Mouse (Mus musculus): ENCODE results near the gene Dusp22. TPM values are rescaled to one million over a fixed set of nuclear protein-coding genes. Genes with fewer than 3 reads are reported as not detected.

The Dusp22 gene
- polyA plus RNA-seq, 1 experiment: 0.03 TPM

DNA sequence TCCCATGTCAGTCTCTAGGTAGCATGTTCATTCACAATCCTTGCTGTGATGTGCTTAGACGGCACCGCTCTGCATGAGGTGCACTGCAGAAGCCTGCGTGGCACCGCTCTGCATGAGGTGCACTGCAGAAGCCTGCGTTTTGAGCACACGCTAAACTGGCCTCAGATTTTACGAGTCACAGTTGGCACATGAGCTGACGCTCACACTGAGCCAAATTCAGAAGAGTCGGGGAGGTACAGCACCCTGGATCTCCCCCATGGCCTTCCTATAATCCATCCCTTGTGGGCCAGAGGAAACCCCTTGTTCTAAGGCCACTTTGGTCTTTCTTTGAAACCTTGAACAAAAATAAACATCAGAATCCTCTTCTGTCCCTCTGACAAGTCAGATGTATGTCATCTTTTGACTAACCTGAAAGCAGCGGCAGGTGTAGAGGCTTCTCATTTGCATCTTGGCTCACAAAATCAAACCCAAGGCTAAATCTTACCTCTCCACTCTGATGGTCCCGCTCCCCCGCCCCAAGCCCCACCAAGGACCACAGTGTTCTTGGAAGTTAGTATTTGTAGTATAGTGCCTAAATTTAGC, 28.3 kb downstream of the Dusp22 start:
- H3K27me3 ChIP-seq (ENCODE audit: control insufficient read depth): no peaks in the 10 kb centered on the region
- TF ChIP-seq TAL1 (IDR thresholded peaks at IDR 0.05; ENCODE audit: low read length): no peak
- no peak for TF ChIP-seq GATA1 (IDR thresholded peaks at IDR 0.05; ENCODE audit: low read length)
- no peaks in the 10 kb centered on the region for H3K4me1 ChIP-seq (ENCODE audit: control insufficient read depth)
- no peaks in the 10 kb centered on the region for H3K36me3 ChIP-seq (ENCODE audit: control insufficient read depth)
- no peaks in the 10 kb centered on the region for H3K9me3 ChIP-seq (ENCODE audit: control insufficient read depth, low read length)
- H3K4me3 ChIP-seq (replicated peaks): no peak overlapping the region

DNA sequence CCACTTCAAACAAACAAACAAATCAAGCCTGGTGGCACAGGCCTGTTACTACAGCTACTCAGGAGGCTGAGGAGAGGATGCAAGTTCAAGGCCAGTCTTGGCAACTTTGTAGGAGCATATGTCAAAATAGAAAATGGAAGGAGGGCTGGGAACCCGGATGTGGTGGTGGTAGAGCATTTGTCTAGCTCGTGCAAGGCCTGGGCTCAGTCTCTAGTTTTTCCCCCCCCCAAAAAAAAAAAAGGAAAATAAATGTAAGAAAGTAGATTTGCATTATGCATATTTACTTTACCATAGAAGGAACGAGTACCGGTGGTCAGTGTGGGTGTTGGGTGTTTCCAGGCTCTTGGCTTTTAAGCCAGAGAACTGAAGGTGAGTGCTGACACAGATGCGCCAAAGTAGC, 29.7 kb downstream of the Dusp22 start:
- H3K4me1 ChIP-seq (ENCODE audit: control insufficient read depth): no peaks in the 10 kb centered on the region
- no peak overlapping the region for H3K4me3 ChIP-seq (replicated peaks)
- no peaks in the 10 kb centered on the region for H3K9me3 ChIP-seq (ENCODE audit: control insufficient read depth, low read length)
- H3K36me3 ChIP-seq (ENCODE audit: control insufficient read depth): no peaks in the 10 kb centered on the region
- H3K27me3 ChIP-seq (ENCODE audit: control insufficient read depth): no peaks in the 10 kb centered on the region
- TF ChIP-seq TAL1 (IDR thresholded peaks at IDR 0.05; ENCODE audit: low read length) (no peak), GATA1 (IDR thresholded peaks at IDR 0.05; ENCODE audit: low read length) (no peak)

DNA sequence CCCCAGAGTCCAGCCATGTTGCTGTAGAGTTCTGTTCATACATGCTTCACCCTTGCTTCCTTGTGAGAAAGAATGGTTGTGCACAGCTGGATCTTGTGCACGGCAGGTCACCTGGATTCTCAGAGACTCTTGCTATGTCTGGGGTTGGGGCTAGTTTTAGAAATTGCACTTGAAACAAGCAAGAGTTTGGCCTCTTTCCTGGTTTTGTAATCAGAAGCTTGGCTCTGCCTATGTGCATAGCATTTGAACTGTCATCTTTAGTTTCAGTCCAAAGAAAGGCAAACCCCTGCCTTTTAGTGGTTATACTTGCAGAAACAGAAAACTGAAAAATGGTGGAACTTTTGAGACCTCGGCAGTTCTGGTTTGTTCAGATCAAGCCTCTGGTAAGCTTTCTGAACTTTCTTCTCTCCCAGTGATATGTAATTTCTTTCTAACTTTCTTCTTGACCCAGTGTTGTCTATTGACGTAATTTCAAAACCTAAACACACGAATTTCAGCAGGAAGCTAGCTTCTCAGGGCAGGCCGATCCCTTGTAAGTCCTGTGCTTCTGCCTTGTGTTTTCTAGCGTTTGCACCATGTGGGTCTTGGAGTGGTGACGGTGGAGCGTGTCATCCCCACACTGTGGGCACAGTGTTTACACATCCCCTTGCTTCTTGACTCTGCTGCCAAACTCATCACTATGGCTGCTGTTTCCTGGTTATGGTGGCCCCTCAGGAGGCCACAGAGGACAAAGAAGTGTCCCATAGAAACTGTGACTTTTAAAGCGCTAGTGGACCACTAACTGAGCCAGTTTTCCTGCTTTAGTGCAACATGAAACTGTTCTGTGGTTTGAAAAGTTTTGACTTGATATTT, 31.9 kb downstream of the Dusp22 start:
- Histone ChIP-seq H3K9me3 (ENCODE audit: control insufficient read depth, low read length) (no peaks in the 10 kb centered on the region), H3K27me3 (ENCODE audit: control insufficient read depth) (no peaks in the 10 kb centered on the region), H3K36me3 (ENCODE audit: control insufficient read depth) (no peaks in the 10 kb centered on the region), H3K4me3 (replicated peaks) (no peak overlapping the region), H3K4me1 (ENCODE audit: control insufficient read depth) (no peaks in the 10 kb centered on the region)
- TF ChIP-seq TAL1 (IDR thresholded peaks at IDR 0.05; ENCODE audit: low read length) (no peak), GATA1 (IDR thresholded peaks at IDR 0.05; ENCODE audit: low read length) (no peak)

DNA sequence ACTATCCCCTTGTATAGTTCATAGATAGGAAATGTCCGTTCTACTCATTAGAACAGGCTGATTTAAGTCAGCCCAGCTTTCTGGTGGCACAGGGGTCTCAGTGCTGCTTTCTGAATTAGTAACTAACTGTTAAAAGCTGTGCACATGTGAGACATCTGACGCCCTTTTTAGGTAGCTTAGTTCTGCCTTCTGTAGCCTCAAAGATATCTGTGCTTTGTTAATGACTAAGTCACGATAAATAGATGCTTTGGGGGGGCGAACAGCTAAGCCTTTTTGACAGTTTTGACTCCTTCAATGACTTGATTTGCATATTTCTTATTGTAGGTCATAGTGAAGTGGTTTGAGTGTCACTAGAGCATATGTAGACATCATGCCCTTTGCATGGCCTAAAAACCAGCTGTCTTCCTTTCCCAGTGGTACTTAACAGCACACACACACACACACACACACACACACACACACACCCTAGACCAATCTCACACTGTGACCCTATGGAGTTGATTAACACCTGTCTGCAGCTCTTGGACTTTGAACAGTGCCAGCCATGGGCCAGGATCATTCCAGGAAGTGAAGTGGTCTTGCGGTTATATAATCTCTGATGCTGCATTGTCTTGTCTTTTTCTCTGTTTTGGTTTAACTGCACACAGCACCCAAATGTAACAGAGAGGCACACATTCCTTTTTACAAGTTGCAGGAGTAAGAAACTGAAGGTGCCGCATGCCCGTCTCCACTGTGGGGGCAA, 33.0 kb downstream of the Dusp22 start:
- Histone ChIP-seq H3K4me3 (replicated peaks) (no peak overlapping the region), H3K27me3 (ENCODE audit: control insufficient read depth) (no peaks in the 10 kb centered on the region), H3K36me3 (ENCODE audit: control insufficient read depth) (no peaks in the 10 kb centered on the region), H3K4me1 (ENCODE audit: control insufficient read depth) (no peaks in the 10 kb centered on the region), H3K9me3 (ENCODE audit: control insufficient read depth, low read length) (no peaks in the 10 kb centered on the region)
- TF ChIP-seq TAL1 (IDR thresholded peaks at IDR 0.05; ENCODE audit: low read length) (no peak), GATA1 (IDR thresholded peaks at IDR 0.05; ENCODE audit: low read length) (no peak)

DNA sequence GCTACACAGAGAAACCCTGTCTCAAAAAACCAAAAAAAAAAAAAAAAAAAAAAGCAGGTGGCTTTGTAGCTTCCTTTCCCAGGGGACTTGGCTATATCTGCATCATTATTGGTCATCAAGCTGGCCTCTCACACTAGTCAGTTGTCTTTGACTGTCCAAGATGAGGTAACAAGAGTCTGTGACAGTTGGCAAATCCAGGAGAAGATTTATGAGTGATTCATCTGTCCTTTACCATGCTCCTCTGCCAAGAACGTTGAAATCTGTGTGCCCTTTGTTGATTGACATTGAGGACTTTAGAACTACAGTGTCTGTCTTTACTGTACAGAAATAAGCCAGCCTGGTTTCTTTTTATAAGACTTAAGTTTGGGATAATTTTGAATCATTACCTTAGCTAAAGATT, 35.4 kb downstream of the Dusp22 start:
- H3K9me3 ChIP-seq (ENCODE audit: control insufficient read depth, low read length): no peaks in the 10 kb centered on the region
- no peaks in the 10 kb centered on the region for H3K4me1 ChIP-seq (ENCODE audit: control insufficient read depth)
- TF ChIP-seq GATA1 (IDR thresholded peaks at IDR 0.05; ENCODE audit: low read length) (no peak), TAL1 (IDR thresholded peaks at IDR 0.05; ENCODE audit: low read length) (no peak)
- no peaks in the 10 kb centered on the region for H3K36me3 ChIP-seq (ENCODE audit: control insufficient read depth)
- H3K4me3 ChIP-seq (replicated peaks): no peak overlapping the region
- no peaks in the 10 kb centered on the region for H3K27me3 ChIP-seq (ENCODE audit: control insufficient read depth)

DNA sequence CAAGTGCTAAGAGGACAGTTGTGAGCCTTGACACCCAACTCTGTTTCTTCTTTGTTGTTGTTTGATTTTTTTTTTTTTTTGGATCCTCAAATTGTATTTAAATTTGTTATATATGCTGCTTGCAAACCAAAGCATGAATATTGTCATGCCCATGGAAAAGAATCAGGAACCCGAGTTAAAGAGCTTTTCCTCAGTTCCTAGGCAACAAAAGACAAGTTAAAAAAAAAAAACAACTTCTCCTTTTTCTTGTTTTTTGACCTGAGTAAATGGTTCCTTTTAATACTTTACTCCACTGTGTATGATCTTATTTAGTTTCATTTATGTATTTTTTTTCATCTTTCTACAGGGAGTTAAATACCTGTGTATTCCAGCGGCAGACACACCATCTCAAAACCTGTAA, 36.1 kb downstream of the Dusp22 start:
- no peaks in the 10 kb centered on the region for H3K4me1 ChIP-seq (ENCODE audit: control insufficient read depth)
- TF ChIP-seq TAL1 (IDR thresholded peaks at IDR 0.05; ENCODE audit: low read length): no peak
- TF ChIP-seq GATA1 (IDR thresholded peaks at IDR 0.05; ENCODE audit: low read length): no peak
- H3K9me3 ChIP-seq (ENCODE audit: control insufficient read depth, low read length): no peaks in the 10 kb centered on the region
- no peaks in the 10 kb centered on the region for H3K27me3 ChIP-seq (ENCODE audit: control insufficient read depth)
- no peak overlapping the region for H3K4me3 ChIP-seq (replicated peaks)
- no peaks in the 10 kb centered on the region for H3K36me3 ChIP-seq (ENCODE audit: control insufficient read depth)

DNA sequence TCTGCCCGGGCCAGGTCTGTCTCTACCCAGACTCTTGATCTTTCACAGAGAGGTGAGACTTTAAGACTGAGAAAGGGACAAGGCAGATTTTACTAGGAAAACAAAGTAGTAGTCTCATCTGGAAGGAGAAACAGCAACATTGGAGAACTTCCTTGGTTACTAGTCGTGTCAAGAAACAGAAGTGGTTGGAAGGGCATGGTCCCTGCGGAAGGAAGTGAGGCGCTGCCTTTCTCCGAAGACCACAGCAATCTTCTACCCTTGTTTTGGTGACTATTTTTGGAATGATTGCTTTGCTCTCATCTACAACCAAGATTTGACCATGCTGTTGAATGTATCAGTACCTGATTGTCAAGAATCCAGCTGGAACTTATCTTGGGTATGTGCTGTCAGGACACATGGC, 38.1 kb downstream of the Dusp22 start:
- Histone ChIP-seq H3K27me3 (ENCODE audit: control insufficient read depth) (no peaks in the 10 kb centered on the region), H3K4me1 (ENCODE audit: control insufficient read depth) (no peaks in the 10 kb centered on the region), H3K9me3 (ENCODE audit: control insufficient read depth, low read length) (no peaks in the 10 kb centered on the region), H3K36me3 (ENCODE audit: control insufficient read depth) (no peaks in the 10 kb centered on the region), H3K4me3 (replicated peaks) (no peak overlapping the region)
- TF ChIP-seq TAL1 (IDR thresholded peaks at IDR 0.05; ENCODE audit: low read length) (no peak), GATA1 (IDR thresholded peaks at IDR 0.05; ENCODE audit: low read length) (no peak)

DNA sequence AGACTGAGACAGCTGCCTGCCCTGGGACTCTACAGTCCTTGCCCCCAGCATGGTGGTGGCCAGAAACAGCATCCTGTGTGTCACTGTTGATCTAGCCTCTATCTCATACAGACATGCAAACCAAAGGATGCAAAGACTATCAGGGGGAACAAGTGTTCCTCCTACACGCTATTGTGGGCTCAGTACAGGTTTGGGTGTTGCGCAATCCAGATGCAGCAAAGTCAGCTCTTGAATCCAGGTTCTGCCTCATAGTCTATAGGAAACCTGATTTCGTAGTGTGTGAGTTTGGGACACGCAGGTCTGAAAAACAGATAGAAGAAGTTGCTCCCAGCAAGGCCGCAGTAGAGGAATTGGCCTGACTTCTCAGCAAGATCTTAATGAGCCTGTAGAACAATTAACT, 42.9 kb downstream of the Dusp22 start:
- no peaks in the 10 kb centered on the region for H3K4me1 ChIP-seq (ENCODE audit: control insufficient read depth)
- H3K9me3 ChIP-seq (ENCODE audit: control insufficient read depth, low read length): no peaks in the 10 kb centered on the region
- TF ChIP-seq TAL1 (IDR thresholded peaks at IDR 0.05; ENCODE audit: low read length): no peak
- no peak for TF ChIP-seq GATA1 (IDR thresholded peaks at IDR 0.05; ENCODE audit: low read length)
- H3K4me3 ChIP-seq (replicated peaks): no peak overlapping the region
- no peaks in the 10 kb centered on the region for H3K36me3 ChIP-seq (ENCODE audit: control insufficient read depth)
- no peaks in the 10 kb centered on the region for H3K27me3 ChIP-seq (ENCODE audit: control insufficient read depth)
